Mouse (Mus musculus) embryonic stem cell, embryonic (primary cell): ENCODE results near the gene Ttc26.

Source experiments
- CTCF ChIA-PET, 4 experiments: fragments of 300-600 bp in 2 of 4; fragments of 350-600 bp in 2 of 4; sonication (Branson Sonifier 250); formaldehyde crosslinking; loops; one replicate each; lab custom pipeline; 2022; ENCODE audit warnings: inconsistent platforms in 2 of 4; lab: Charles Lee
- POLR2A ChIA-PET, 4 experiments: fragments of 300-600 bp in 2 of 4; fragments of 350-600 bp in 2 of 4; sonication (Branson Sonifier 250); formaldehyde crosslinking; loops; one replicate each; lab custom pipeline; 2022; ENCODE audit warnings: antibody characterized with exemption in 4 of 4, inconsistent platforms in 1 of 4; lab: Charles Lee

Gene Ttc26

GRCm38 (mm10) chr6:38352451-38352850, 28.8 kb upstream of the Ttc26 start:
- POLR2A ChIA-PET: interaction anchor here (0.6 to 7.5 kb wide), 15 partner anchors 8 to 442 kb away, joined by 3 to 101 read pairs (median 3); partner anchors contain the start of genes Fmc1 (in 1 of the 4), Luc7l2 (in 1 of the 4) and Zc3hav1l (in 1 of the 4)
- CTCF ChIA-PET: interaction anchor here in 2 of 4 experiments (0.5 to 1.1 kb wide), 2 partner anchors 9 to 345 kb away, joined by 3 to 6 read pairs; no protein-coding TSS in a partner anchor

- ChIA-PET CTCF (no interaction called here), POLR2A (interaction anchor here (0.6 to 7.5 kb wide), 19 partner anchors 8 to 443 kb away, joined by 3 to 101 read pairs (median 4); partner anchors contain the start of genes Luc7l2 (in 2 of the 4), Ttc26 (in 1 of the 4) and Zc3hav1l (in 1 of the 4))
These were observed 28.1 kb upstream of the Ttc26 start for GRCm38 (mm10) chr6:38353181-38353580.

GRCm38 (mm10) chr6:38353811-38354722, 27.2 kb upstream of the Ttc26 start, which contains the start of gene Zc3hav1:
Zc3hav1 (minus strand) TSS chr6:38354603.
- ChIA-PET CTCF (interaction anchor here in 2 of 4 experiments (1.1 to 1.5 kb wide), 2 partner anchors 11 to 179 kb away, joined by 3 read pairs; partner anchors contain the start of gene Fmc1 (in 1 of the 2)), POLR2A (interaction anchor here in 3 of 4 experiments (0.6 to 7.5 kb wide), 33 partner anchors 8 to 547 kb away, joined by 3 to 101 read pairs (median 4); partner anchors contain the start of genes Ttc26 (in 3 of the 3), Luc7l2 (in 2 of the 3) and Fmc1 (in 1 of the 3))

GRCm38 (mm10) chr6:38354723-38355353, 26.4 kb upstream of the Ttc26 start:
- ChIA-PET POLR2A (interaction anchor here in 3 of 4 experiments (0.5 to 7.5 kb wide), 30 partner anchors 8 to 239 kb away, joined by 3 to 101 read pairs (median 4); partner anchors contain the start of genes Luc7l2 (in 2 of the 3), Ttc26 (in 2 of the 3) and Fmc1 (in 1 of the 3)), CTCF (interaction anchor here in 3 of 4 experiments (0.7 to 1.5 kb wide), 5 partner anchors 12 to 345 kb away, joined by 3 to 4 read pairs (median 3); partner anchors contain the start of gene Fmc1 (in 1 of the 3))

GRCm38 (mm10) chr6:38355354-38355823, 25.9 kb upstream of the Ttc26 start:
- POLR2A ChIA-PET: interaction anchor here in 3 of 4 experiments (0.5 to 7.5 kb wide), 28 partner anchors 7 to 239 kb away, joined by 3 to 101 read pairs (median 4); partner anchors contain the start of genes Luc7l2 (in 2 of the 3), Ttc26 (in 2 of the 3) and Fmc1 (in 1 of the 3)
- CTCF ChIA-PET: interaction anchor here in 3 of 4 experiments (0.6 to 1.5 kb wide), 6 partner anchors 12 to 345 kb away, joined by 3 to 4 read pairs (median 3); partner anchors contain the start of gene Fmc1 (in 1 of the 3)

GRCm38 (mm10) chr6:38355862-38356261, 25.4 kb upstream of the Ttc26 start:
- ChIA-PET CTCF (interaction anchor here in 1 of 4 experiments (0.6 to 0.7 kb wide), 2 partner anchors 311 to 430 kb away, joined by 3 to 4 read pairs; no protein-coding TSS in a partner anchor), POLR2A (interaction anchor here in 3 of 4 experiments (0.6 to 7.5 kb wide), 12 partner anchors 7 to 63 kb away, joined by 3 to 101 read pairs (median 8); partner anchors contain the start of gene Ttc26 (in 1 of the 3))

- CTCF ChIA-PET: interaction anchor here in 1 of 4 experiments (0.6 to 0.7 kb wide), 2 partner anchors 431 to 803 kb away, joined by 3 read pairs; no protein-coding TSS in a partner anchor
- POLR2A ChIA-PET: interaction anchor here in 3 of 4 experiments (0.6 to 7.5 kb wide), 9 partner anchors 12 to 936 kb away, joined by 3 to 101 read pairs (median 6); partner anchors contain the start of gene Ttc26 (in 1 of the 3)
These were observed 24.4 kb upstream of the Ttc26 start for GRCm38 (mm10) chr6:38356661-38357433.

GRCm38 (mm10) chr6:38357603-38358252, 23.5 kb upstream of the Ttc26 start:
- ChIA-PET CTCF (interaction anchor here in 1 of 4 experiments (0.6 to 0.7 kb wide), 2 partner anchors 11 to 802 kb away, joined by 3 read pairs; no protein-coding TSS in a partner anchor), POLR2A (interaction anchor here in 3 of 4 experiments (0.6 to 7.5 kb wide), 23 partner anchors 9 to 937 kb away, joined by 3 to 101 read pairs (median 4); partner anchors contain the start of genes Ttc26 (in 2 of the 3), Fmc1 (in 1 of the 3) and Luc7l2 (in 1 of the 3))

- POLR2A ChIA-PET: interaction anchor here (0.6 to 7.5 kb wide), 22 partner anchors 8 to 852 kb away, joined by 3 to 101 read pairs (median 4); partner anchors contain the start of genes Ttc26 (in 2 of the 4), Fmc1 (in 1 of the 4) and Luc7l2 (in 1 of the 4)
- CTCF ChIA-PET: interaction anchor here in 1 of 4 experiments (0.7 kb wide), 1 partner anchor 12 kb away, joined by 3 read pairs; no protein-coding TSS in a partner anchor
These were observed 22.8 kb upstream of the Ttc26 start for GRCm38 (mm10) chr6:38358253-38359027.

GRCm38 (mm10) chr6:38359044-38359735, 22.1 kb upstream of the Ttc26 start:
- CTCF ChIA-PET: interaction anchor here in 1 of 4 experiments (0.7 kb wide), 1 partner anchor 15 kb away, joined by 3 read pairs; no protein-coding TSS in a partner anchor
- POLR2A ChIA-PET: interaction anchor here in 3 of 4 experiments (0.6 to 7.5 kb wide), 14 partner anchors 7 to 993 kb away, joined by 3 to 101 read pairs (median 5); partner anchors contain the start of genes Ttc26 (in 2 of the 3) and Luc7l2 (in 1 of the 3)

GRCm38 (mm10) chr6:38359736-38360499, 21.4 kb upstream of the Ttc26 start:
- POLR2A ChIA-PET: interaction anchor here in 3 of 4 experiments (0.6 to 4.9 kb wide), 25 partner anchors 11 to 992 kb away, joined by 3 to 32 read pairs (median 4); partner anchors contain the start of genes Ttc26 (in 3 of the 3), Luc7l2 (in 2 of the 3), Fmc1 (in 1 of the 3) and Ubn2 (in 1 of the 3)
- CTCF ChIA-PET: interaction anchor here in 3 of 4 experiments (0.6 to 0.7 kb wide), 3 partner anchors 10 to 25 kb away, joined by 3 read pairs; no protein-coding TSS in a partner anchor

- ChIA-PET CTCF (interaction anchor here in 1 of 4 experiments (0.7 kb wide), 1 partner anchor 70 kb away, joined by 5 read pairs; no protein-coding TSS in a partner anchor), POLR2A (interaction anchor here in 3 of 4 experiments (0.5 to 4.9 kb wide), 25 partner anchors 7 to 190 kb away, joined by 3 to 38 read pairs (median 5); partner anchors contain the start of genes Ttc26 (in 3 of the 3), Fmc1 (in 1 of the 3), Luc7l2 (in 1 of the 3) and Zc3hav1 (in 1 of the 3))
These were observed 20.2 kb upstream of the Ttc26 start for GRCm38 (mm10) chr6:38361065-38361464.

- POLR2A ChIA-PET: interaction anchor here in 3 of 4 experiments (0.8 to 4.9 kb wide), 28 partner anchors 8 to 189 kb away, joined by 3 to 38 read pairs (median 4); partner anchors contain the start of genes Ttc26 (in 3 of the 3), Fmc1 (in 2 of the 3), Zc3hav1 (in 2 of the 3) and Luc7l2 (in 1 of the 3)
- CTCF ChIA-PET: interaction anchor here in 3 of 4 experiments (0.6 to 1.1 kb wide), 3 partner anchors 20 to 88 kb away, joined by 3 to 4 read pairs (median 3); partner anchors contain the start of gene Ttc26 (in 1 of the 3)
These were observed 19.3 kb upstream of the Ttc26 start for GRCm38 (mm10) chr6:38361937-38362336.
